In genomic region chr8:117022297-117022993, GRCm38 (mm10) we compare ENCODE assay signal across 21 mouse cellular contexts. TPM values are rescaled to one million over a fixed set of nuclear protein-coding genes. Genes with fewer than 3 reads are reported as not detected.
DNase-seq lines count a peak whose midpoint lies in the region; ATAC-seq and TF ChIP-seq lines count a peak whose summit lies in the region.
"Had no signal": no experiment of that assay in that cellular context is flagged by ENCODE, and none has a peak within 500 bp of the region (broad histone marks: within the 10 kb centered on the region; RNA-seq: fewer than 3 reads in every experiment).

No protein-coding gene starts in this region.

- H3K27me3 ChIP-seq in intestine, postnatal 0 days (replicated peaks; ENCODE audit: control insufficient read depth, insufficient read depth, low read length), result no peaks in the 10 kb centered on the region
- no peaks in the 10 kb centered on the region for H3K27me3 ChIP-seq in intestine, embryonic 15.5 days (replicated peaks)
- H3K27me3 ChIP-seq in lung, embryonic 15.5 days, result no peaks in the 10 kb centered on the region
- H3K27me3 ChIP-seq in hindbrain, embryonic 16.5 days (replicated peaks; ENCODE audit: control insufficient read depth, insufficient read depth, low read length), result no peaks in the 10 kb centered on the region
- H3K27me3 ChIP-seq: embryonic facial prominence, embryonic 13.5 days; liver, embryonic 15.5 days; midbrain, embryonic 13.5 days had no signal

- no peak for TF ChIP-seq POLR2A in lung, adult 2 months (IDR thresholded peaks at IDR 0.05; ENCODE audit: borderline replicate concordance, extremely low read depth, low read depth, low read length)

- H3K27ac ChIP-seq in intestine, postnatal 0 days (ENCODE audit: low read depth, low read length), result no peak overlapping the region
- H3K27ac ChIP-seq in intestine, embryonic 15.5 days, result no peak overlapping the region
- no peak overlapping the region for H3K27ac ChIP-seq in lung, embryonic 15.5 days
- H3K27ac ChIP-seq in hindbrain, embryonic 16.5 days (ENCODE audit: low read depth, low read length), result no peak overlapping the region
- H3K27ac ChIP-seq: embryonic facial prominence, embryonic 13.5 days; liver, embryonic 15.5 days; midbrain, embryonic 13.5 days had no signal

- WGBS in intestine, postnatal 0 days, result 59% methylated on average over 1 of the region's 1 CpGs
- 65% methylated on average over 1 of the region's 1 CpGs for WGBS in intestine, embryonic 15.5 days
- WGBS in lung, embryonic 15.5 days, result 45% methylated on average over 1 of the region's 1 CpGs
- 38% methylated on average over 1 of the region's 1 CpGs for WGBS in lung, adult 2 months
- 70% methylated on average over 1 of the region's 1 CpGs for WGBS in hindbrain, embryonic 16.5 days

- H3K4me3 ChIP-seq in intestine, postnatal 0 days (ENCODE audit: low read depth, low read length), result no peak overlapping the region
- H3K4me3 ChIP-seq in intestine, embryonic 15.5 days (replicated peaks), result no peak overlapping the region
- H3K4me3 ChIP-seq in lung, embryonic 15.5 days, result no peak overlapping the region
- H3K4me3 ChIP-seq in lung, adult 2 months (replicated peaks; ENCODE audit: extremely low read depth, low read depth, low read length), result no peak overlapping the region
- H3K4me3 ChIP-seq in hindbrain, embryonic 16.5 days (ENCODE audit: low read length), result no peak overlapping the region
- H3K4me3 ChIP-seq: embryonic facial prominence, embryonic 13.5 days; liver, embryonic 15.5 days; midbrain, embryonic 13.5 days had no signal

- H3K9me3 ChIP-seq in intestine, postnatal 0 days (ENCODE audit: control insufficient read depth), result no peaks in the 10 kb centered on the region
- no peaks in the 10 kb centered on the region for H3K9me3 ChIP-seq in intestine, embryonic 15.5 days
- H3K9me3 ChIP-seq in lung, embryonic 15.5 days, result no peaks in the 10 kb centered on the region
- H3K9me3 ChIP-seq in hindbrain, embryonic 16.5 days (ENCODE audit: control insufficient read depth, low read length), result no peaks in the 10 kb centered on the region
- H3K9me3 ChIP-seq: embryonic facial prominence, embryonic 13.5 days; liver, embryonic 15.5 days; midbrain, embryonic 13.5 days had no signal

- no peaks in the 10 kb centered on the region for H3K4me1 ChIP-seq in intestine, postnatal 0 days (replicated peaks; ENCODE audit: control insufficient read depth, insufficient read depth, low read length)
- H3K4me1 ChIP-seq in intestine, embryonic 15.5 days (replicated peaks), result peaks cover 5% of the 10 kb centered on the region; the same call in 1 of the 2 replicates
- peaks cover 15% of the 10 kb centered on the region; the same call in 1 of the 2 replicates for H3K4me1 ChIP-seq in lung, embryonic 15.5 days
- H3K4me1 ChIP-seq in lung, adult 2 months (ENCODE audit: control insufficient read depth, insufficient read depth, low read length), result no peaks in the 10 kb centered on the region
- H3K4me1 ChIP-seq in hindbrain, embryonic 16.5 days (ENCODE audit: control insufficient read depth, insufficient read depth, low read depth, low read length), result no peaks in the 10 kb centered on the region
- H3K4me1 ChIP-seq: liver, embryonic 15.5 days; midbrain, embryonic 13.5 days had no signal

- peak; percentile 27 for TF ChIP-seq CTCF in intestine, postnatal 0 days (IDR thresholded peaks at IDR 0.05; ENCODE audit: low read depth)
- TF ChIP-seq CTCF in lung, adult 2 months (IDR thresholded peaks at IDR 0.05; ENCODE audit: insufficient read depth, low read length), result no peak

- H3K36me3 ChIP-seq in intestine, postnatal 0 days (ENCODE audit: control insufficient read depth, insufficient read depth), result no peaks in the 10 kb centered on the region
- H3K36me3 ChIP-seq in intestine, embryonic 15.5 days, result no peaks in the 10 kb centered on the region
- no peaks in the 10 kb centered on the region for H3K36me3 ChIP-seq in lung, embryonic 15.5 days
- no peaks in the 10 kb centered on the region for H3K36me3 ChIP-seq in hindbrain, embryonic 16.5 days (ENCODE audit: control insufficient read depth, insufficient read depth, low read length)
- H3K36me3 ChIP-seq: embryonic facial prominence, embryonic 13.5 days; liver, embryonic 15.5 days; midbrain, embryonic 13.5 days had no signal

- no peak for ATAC-seq in intestine, postnatal 0 days
- no peak for ATAC-seq in intestine, embryonic 15.5 days
- ATAC-seq in lung, embryonic 15.5 days (ENCODE audit: borderline replicate concordance, extremely low read depth, low FRiP score, low TSS enrichment), result peak; percentile 66; the same call in 1 of the 2 replicates
- ATAC-seq in common myeloid progenitor, adult 5-6 weeks (replicated peaks; ENCODE audit: low read depth, poor library complexity, severe bottlenecking), result peak; percentile 54
- no peak for ATAC-seq in hindbrain, embryonic 16.5 days
- ATAC-seq: midbrain, embryonic 13.5 days had no signal

- no peak overlapping the region for H3K4me2 ChIP-seq in intestine, postnatal 0 days (replicated peaks; ENCODE audit: low read depth)
- no peak overlapping the region for H3K4me2 ChIP-seq in intestine, embryonic 15.5 days (replicated peaks)
- H3K4me2 ChIP-seq in lung, embryonic 15.5 days, result no peak overlapping the region
- no peak overlapping the region for H3K4me2 ChIP-seq in hindbrain, embryonic 16.5 days (ENCODE audit: low read length)
- H3K4me2 ChIP-seq: embryonic facial prominence, embryonic 13.5 days; liver, embryonic 15.5 days; midbrain, embryonic 13.5 days had no signal

- no peak overlapping the region for H3K9ac ChIP-seq in intestine, postnatal 0 days (ENCODE audit: low read depth, low read length)
- no peak overlapping the region for H3K9ac ChIP-seq in intestine, embryonic 15.5 days
- H3K9ac ChIP-seq in lung, embryonic 15.5 days, result no peak overlapping the region
- H3K9ac ChIP-seq in hindbrain, embryonic 16.5 days (ENCODE audit: low read depth, low read length), result no peak overlapping the region
- H3K9ac ChIP-seq: embryonic facial prominence, embryonic 13.5 days; liver, embryonic 15.5 days; midbrain, embryonic 13.5 days had no signal

- no peak for DNase-seq in lung, adult 2 months
- DNase-seq in retina, postnatal 1 day, result peak; percentile 16
- no peak for DNase-seq in urinary bladder, postnatal 25 days (ENCODE audit: low spot score)
- DNase-seq: adrenal gland, adult 2 months; cerebellum, postnatal 25 days; kidney, adult 8-10 months; right cerebral cortex, postnatal 4 days; thymus, postnatal 14 days had no signal

RNA-seq across cellular contexts. Expression of gene Gcsh, which starts 29.1 kb away (rescaled TPM):
- 91.8 and 93.7 TPM in 2 replicates for polyA plus RNA-seq in intestine, postnatal 0 days (2015; fragmentation: Nextera tagmentation; extraction: Ambion mirVana)
- 165 and 181 TPM in 2 replicates for polyA plus RNA-seq in intestine, embryonic 15.5 days (2015; fragmentation: Nextera tagmentation; extraction: Ambion mirVana)
- polyA plus RNA-seq in lung, embryonic 15.5 days (2015; fragmentation: Nextera tagmentation; extraction: Ambion mirVana), result 113 TPM in 2 replicates
- 10.2 and 14.7 TPM in 2 replicates for polyA plus RNA-seq in lung, adult 2 months (2012; rRNA removed)
- 76.5 and 87.6 TPM in 2 replicates for total RNA-seq in common myeloid progenitor, adult 5-6 weeks (2017)
- 105 and 119 TPM in 2 replicates for polyA plus RNA-seq in hindbrain, embryonic 16.5 days (2015; fragmentation: Nextera tagmentation; extraction: Ambion mirVana)

RNA-seq across cellular contexts. Expression of gene 1700030J22Rik, which starts 43.7 kb away (rescaled TPM):
- 0.34 and 0.46 TPM in 2 replicates for polyA plus RNA-seq in intestine, postnatal 0 days (2015; fragmentation: Nextera tagmentation; extraction: Ambion mirVana)
- polyA plus RNA-seq in intestine, embryonic 15.5 days (2015; fragmentation: Nextera tagmentation; extraction: Ambion mirVana), result 1.2 and 1.3 TPM in 2 replicates
- polyA plus RNA-seq in lung, embryonic 15.5 days (2015; fragmentation: Nextera tagmentation; extraction: Ambion mirVana), result 2.4 and 2.8 TPM in 2 replicates
- 1.2 and 1.5 TPM in 2 replicates for polyA plus RNA-seq in lung, adult 2 months (2012; rRNA removed)
- 0.05 TPM in 1 of 2 replicates, not detected in the other for total RNA-seq in common myeloid progenitor, adult 5-6 weeks (2017)
- 7.8 and 8.0 TPM in 2 replicates for polyA plus RNA-seq in hindbrain, embryonic 16.5 days (2015; fragmentation: Nextera tagmentation; extraction: Ambion mirVana)

RNA-seq across cellular contexts. Expression of gene Pkd1l2, which starts 59.8 kb away (rescaled TPM):
- polyA plus RNA-seq in intestine, postnatal 0 days (2015; fragmentation: Nextera tagmentation; extraction: Ambion mirVana), result 0.12 and 0.33 TPM in 2 replicates
- 0.21 TPM in 1 of 2 replicates, not detected in the other for polyA plus RNA-seq in intestine, embryonic 15.5 days (2015; fragmentation: Nextera tagmentation; extraction: Ambion mirVana)
- not detected in 2 replicates for polyA plus RNA-seq in lung, embryonic 15.5 days (2015; fragmentation: Nextera tagmentation; extraction: Ambion mirVana)
- polyA plus RNA-seq in lung, adult 2 months (2012; rRNA removed), result 0.06 and 0.12 TPM in 2 replicates
- total RNA-seq in common myeloid progenitor, adult 5-6 weeks (2017), result not detected in 2 replicates
- polyA plus RNA-seq in hindbrain, embryonic 16.5 days (2015; fragmentation: Nextera tagmentation; extraction: Ambion mirVana), result 0.05 TPM in 2 replicates
- polyA plus RNA-seq: forebrain, embryonic 11.5 days; hindbrain, embryonic 11.5 days; limb, embryonic 11.5 days; liver, embryonic 15.5 days; midbrain, embryonic 13.5 days; neural tube, embryonic 11.5 days; stomach, embryonic 14.5 days had no signal

Comparison
In these comparisons a context has a peak if more than half of its experiments do, and no peak if none do; other contexts are left out.
1. ATAC-seq: peak in lung, embryonic 15.5 days (single experiment) and common myeloid progenitor, adult 5-6 weeks (single experiment); none in intestine, postnatal 0 days (single experiment), intestine, embryonic 15.5 days (single experiment) and hindbrain, embryonic 16.5 days (single experiment).